Mouse (Mus musculus): ENCODE results near the gene Krt10. TPM values are rescaled to one million over a fixed set of nuclear protein-coding genes. Genes with fewer than 3 reads are reported as not detected.
A peak's percentile ranks its signal among the peaks of the same experiment; 100 is the strongest.

Krt10 gene
- total RNA-seq, 2 experiments from 2014 or later = 3.4 to 3.7 TPM

DNA sequence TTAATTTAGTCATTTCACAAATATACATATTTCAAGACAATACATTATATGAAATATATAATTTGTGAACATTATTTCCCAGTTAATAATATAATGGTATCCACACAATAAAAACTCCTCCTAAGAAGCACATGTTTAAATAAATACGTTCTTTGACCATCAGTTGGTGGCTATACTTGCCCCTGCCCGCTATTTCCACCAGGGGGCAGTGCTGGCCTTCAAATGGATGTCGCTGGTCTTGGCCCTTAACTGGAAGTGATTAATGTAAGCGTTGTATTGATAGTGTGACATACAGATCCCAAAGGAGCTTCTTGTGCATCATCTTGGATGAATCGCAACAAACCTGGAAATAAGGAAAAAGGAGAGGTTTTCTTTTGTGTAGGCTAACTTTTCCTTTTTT lies 9.6 kb downstream of the Krt10 start:
- DNase-seq = peak; percentile 71 to 78
- intact Hi-C loops (cut with DNase I) = loop anchor here (1.0 to 2.0 kb wide), 2 partner anchors 195 to 903 kb away; no protein-coding TSS in a partner anchor

DNA sequence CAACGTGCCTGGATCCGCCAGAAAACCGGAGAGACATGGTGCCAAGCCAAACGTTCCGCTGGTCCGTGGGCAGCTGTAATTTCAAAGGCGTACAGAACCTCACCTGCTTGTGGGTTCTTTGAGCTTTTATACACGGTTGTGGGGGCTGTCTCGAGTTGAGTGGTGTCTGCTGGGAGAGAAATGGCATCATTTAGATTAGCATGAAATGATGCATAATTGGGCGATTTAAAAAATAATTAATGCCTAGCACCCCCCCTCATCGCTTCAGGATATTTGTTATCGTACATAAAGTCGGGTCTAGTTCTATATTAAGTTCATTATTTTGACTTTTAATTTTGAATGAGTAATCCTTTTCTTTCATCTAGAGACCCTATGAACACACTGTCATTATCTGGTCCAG lies 14.4 kb downstream of the Krt10 start, which contains the start of gene Krt28:
Gene Krt28 (minus strand): TSS at position 101 of the 400 bp plus-strand sequence.
- intact Hi-C loops (cut with DNase I) = no loop called here

DNA sequence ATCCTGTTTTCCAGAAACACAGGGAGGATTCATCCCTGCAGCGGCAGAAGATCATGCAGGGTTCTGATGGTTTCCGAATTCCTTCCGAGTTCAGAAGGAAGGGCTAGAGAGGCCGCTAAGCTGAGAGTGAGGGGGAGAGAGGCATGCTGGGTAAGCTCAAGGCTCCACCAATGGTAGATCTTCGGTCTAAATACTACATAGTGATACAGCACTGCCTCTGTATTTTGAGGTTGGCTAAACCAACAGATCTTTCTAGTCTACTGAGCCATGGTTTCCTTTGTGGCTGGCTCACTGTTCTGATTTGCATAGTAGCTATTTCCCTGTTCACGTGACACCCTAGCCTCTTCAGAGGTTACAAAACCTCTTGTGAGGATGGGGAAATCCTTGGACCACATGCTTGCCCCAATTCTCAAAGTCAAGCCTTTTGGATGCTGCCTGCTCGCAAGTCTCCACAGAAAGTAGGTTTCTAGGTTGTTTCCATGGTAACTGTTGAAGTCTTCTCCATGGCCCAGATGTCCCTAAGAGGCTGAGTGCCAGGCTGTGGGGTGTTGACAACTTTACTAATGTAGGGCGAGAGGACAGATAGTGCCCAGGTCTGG lies 19.2 kb downstream of the Krt10 start:
- no peak for DNase-seq
- intact Hi-C loops (cut with DNase I) = no loop called here

More for the DNA sequence above, 14.4 kb downstream of the Krt10 start, which contains the start of gene Krt28:
- DNase-seq = no peak

DNA sequence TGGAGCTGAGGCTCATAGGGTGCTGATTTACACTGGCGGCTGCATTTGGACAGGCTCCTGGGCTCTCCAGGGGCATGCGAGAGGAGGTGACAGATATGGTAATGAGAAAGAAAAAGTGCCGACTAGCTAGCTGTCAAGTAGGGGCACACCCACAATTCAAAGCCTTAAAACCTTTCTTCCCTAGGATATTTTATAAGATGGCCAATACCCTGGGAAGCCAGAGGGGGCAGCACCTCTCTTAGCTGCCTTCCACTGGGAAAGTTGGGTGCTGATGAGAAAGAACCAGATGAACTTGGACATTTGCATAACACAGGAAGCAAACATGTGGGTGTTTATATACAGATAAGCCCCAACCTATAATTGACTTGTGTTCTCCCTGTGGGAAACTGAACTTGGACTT lies 19.9 kb downstream of the Krt10 start:
- DNase-seq = no peak
- intact Hi-C loops (cut with DNase I) = no loop called here

DNA sequence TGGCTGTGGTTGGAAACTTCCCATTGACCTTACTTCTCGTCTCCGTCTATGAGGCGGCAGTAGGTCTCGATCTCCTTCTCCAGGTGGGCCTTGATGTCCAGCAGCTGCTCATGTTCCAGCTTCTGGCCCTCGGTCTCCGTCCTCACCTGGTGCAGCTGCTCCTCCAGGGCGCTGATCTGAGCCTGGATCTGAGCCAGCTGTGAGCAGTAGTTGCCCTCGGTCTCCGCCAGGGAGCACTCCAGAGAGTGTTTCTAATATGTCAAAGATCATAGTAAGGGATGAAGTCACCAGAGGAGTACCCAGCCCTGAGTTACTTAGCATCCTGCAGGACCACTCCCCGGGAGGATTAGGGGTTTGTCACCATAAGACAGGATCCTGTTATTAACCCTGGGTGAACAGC lies 22.4 kb downstream of the Krt10 start:
- no peak for DNase-seq
- intact Hi-C loops (cut with DNase I) = no loop called here

DNA sequence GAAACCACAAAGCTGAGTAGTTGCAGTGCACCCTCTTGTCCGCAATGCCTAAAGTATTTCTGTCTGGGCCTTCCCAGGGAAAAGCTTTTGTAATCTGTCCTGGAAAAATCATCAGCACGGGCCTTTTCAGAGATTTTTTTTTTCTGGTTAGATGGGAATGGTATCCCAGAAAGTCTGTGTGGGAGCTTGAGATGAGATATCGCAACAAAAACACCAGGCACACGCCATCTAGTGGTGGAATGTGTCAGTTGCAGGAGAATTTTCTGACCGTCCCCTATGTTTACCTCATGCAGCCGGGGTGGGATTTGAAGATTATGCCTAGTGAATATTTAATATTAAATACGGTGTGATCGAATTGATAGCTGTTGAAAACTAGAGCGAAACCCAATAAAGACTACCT lies 24.8 kb downstream of the Krt10 start:
- intact Hi-C loops (cut with DNase I) = loop anchor here (2.0 kb wide), 1 partner anchor 54 kb away; no protein-coding TSS in a partner anchor
- no peak for DNase-seq

DNA sequence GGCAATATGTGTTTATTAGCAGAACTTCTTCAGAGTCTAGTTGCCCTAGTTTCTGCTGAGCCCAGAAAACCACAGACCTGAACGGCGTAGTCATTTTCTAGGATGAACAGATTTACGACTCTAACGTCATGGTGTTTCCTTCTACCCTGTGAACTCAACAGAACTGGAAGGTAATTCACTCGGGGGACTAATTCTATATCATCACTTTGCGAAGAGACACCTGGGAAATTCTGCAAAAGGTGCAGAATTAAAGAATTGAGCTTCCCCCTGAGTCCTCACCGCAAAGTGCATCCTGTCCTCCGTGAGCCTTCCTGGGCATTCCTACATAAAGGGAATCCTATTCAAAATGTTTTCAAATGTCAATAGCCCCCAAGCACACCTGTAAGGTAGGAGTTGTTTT lies 27.7 kb downstream of the Krt10 start:
- intact Hi-C loops (cut with DNase I) = no loop called here
- no peak for DNase-seq

DNA sequence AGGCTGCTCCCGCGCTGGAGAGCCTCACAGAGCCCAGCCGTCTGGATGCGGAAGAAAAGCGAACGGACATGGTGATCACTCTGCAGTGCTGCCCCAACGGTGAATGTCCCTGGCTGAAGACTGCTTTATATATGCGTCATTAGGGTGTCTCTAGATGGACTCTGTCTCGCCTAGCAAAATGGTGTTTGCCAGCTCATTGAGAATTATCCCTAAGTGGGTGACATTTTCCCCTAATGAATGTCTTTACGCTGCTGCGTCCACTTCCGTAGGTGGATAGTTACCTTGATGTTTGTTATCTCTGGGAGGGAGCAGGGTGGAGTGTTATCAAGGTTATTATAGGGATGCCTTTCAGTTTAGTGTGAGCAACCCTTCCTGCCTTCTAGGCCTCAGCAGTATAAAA lies 38.2 kb downstream of the Krt10 start, which contains the start of gene Krt27:
Gene Krt27 (minus strand): TSS at position 101 of the 400 bp plus-strand sequence.
- DNase-seq = no peak
- intact Hi-C loops (cut with DNase I) = no loop called here

DNA sequence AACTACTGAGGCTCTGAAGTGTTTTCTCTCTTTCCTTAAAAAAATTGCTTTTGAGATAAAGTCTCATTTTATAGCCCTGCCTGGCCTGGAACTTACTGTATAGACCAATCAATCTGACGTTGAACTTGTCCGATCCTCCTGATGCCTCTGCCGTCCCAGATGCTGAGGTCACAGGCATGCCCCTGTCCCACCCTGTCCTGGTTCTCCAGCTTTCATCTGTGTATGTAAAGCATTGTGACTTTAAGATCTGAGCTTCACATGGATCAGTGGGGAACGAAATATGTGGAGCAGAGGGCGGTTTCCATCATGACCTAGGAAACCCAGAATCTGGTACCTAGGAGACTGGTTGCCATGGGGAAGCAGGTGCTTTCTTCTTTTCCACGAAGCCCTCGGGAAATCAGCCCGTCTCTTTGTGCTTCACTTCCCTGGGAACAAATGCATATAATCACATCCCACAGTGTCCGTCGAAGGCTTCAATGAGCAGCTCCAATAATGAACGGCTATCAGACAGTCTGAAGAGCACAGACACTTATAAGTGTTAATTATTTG lies 49.8 kb downstream of the Krt10 start:
- intact Hi-C loops (cut with DNase I) = no loop called here
- no peak for DNase-seq

DNA sequence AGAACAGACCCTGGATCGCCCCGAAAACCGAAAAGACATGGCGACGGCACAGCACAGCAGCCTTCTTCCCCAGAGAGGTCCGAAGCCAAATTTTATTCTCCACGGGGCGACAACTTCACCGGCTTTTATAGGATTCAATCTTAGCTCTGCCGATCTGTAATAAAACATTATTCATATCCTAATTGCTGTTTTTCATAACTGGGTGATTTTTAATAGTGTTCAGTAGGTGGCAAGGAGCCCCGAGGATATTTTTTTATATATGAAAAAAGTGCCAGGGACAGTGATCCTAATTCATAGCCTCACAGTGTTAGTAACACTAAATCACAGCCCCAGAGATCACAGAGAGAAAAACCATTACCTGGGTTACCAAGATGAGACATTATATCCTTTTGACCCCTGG lies 51.3 kb downstream of the Krt10 start, which contains the start of gene Krt26:
Gene Krt26 (minus strand): TSS at position 101 of the 400 bp plus-strand sequence.
- DNase-seq = no peak
- intact Hi-C loops (cut with DNase I) = no loop called here

Other genes starting within 250 kb of the Krt10 start
- gene Ccr7, start 234.3 kb downstream of the Krt10 start, total RNA-seq (2021) = under 1 TPM; 0.38 to 0.58 TPM
- gene Smarce1, start 158.3 kb downstream of the Krt10 start, total RNA-seq (2021) = 10 to 100 TPM; 42.9 to 47.8 TPM
- 10 to 100 TPM; 25.6 to 33.4 TPM for gene Krt222, start 145.3 kb downstream of the Krt10 start, total RNA-seq (2021)
- gene Krt24, start 104.1 kb downstream of the Krt10 start, total RNA-seq (2021) = not detected
- gene Krt25, start 66.4 kb downstream of the Krt10 start, total RNA-seq (2021) = not detected
- gene Krt26, start 51.4 kb downstream of the Krt10 start, total RNA-seq (2021) = not detected
- gene Krt27, start 38.3 kb downstream of the Krt10 start, total RNA-seq (2021) = not detected
- gene Krt28, start 14.5 kb downstream of the Krt10 start, total RNA-seq (2021) = not detected
- not detected for gene Krt12, start 32.9 kb upstream of the Krt10 start, total RNA-seq (2021)
- not detected for gene Krt20, start 48.8 kb upstream of the Krt10 start, total RNA-seq (2021)
- not detected for gene Krt23, start 103.8 kb upstream of the Krt10 start, total RNA-seq (2021)
- gene Krt39, start 132.0 kb upstream of the Krt10 start, total RNA-seq (2021) = not detected
- gene Krt40, start 153.8 kb upstream of the Krt10 start, total RNA-seq (2021) = not detected
- not detected for gene Krtap3-3, start 161.5 kb upstream of the Krt10 start, total RNA-seq (2021)
- not detected for gene Krtap3-2, start 167.5 kb upstream of the Krt10 start, total RNA-seq (2021)
- not detected for gene Gm11939, start 170.1 kb upstream of the Krt10 start, total RNA-seq (2021)
- gene Krtap3-1, start 177.3 kb upstream of the Krt10 start, total RNA-seq (2021) = not detected
- gene Krtap1-5, start 191.7 kb upstream of the Krt10 start, total RNA-seq (2021) = not detected
- not detected for gene Krtap1-4, start 194.3 kb upstream of the Krt10 start, total RNA-seq (2021)
- gene Krtap1-3, start 202.0 kb upstream of the Krt10 start, total RNA-seq (2021) = not detected
- gene Krtap9-3, start 208.7 kb upstream of the Krt10 start, total RNA-seq (2021) = not detected
- gene Gm11938, start 213.9 kb upstream of the Krt10 start, total RNA-seq (2021) = not detected
- not detected for gene Gm11937, start 220.8 kb upstream of the Krt10 start, total RNA-seq (2021)
- not detected for gene Krtap2-4, start 225.5 kb upstream of the Krt10 start, total RNA-seq (2021)
- gene Gm11562, start 231.1 kb upstream of the Krt10 start, total RNA-seq (2021) = not detected
- not detected for gene Krtap4-1, start 238.9 kb upstream of the Krt10 start, total RNA-seq (2021)
- not detected for gene Krtap4-2, start 245.7 kb upstream of the Krt10 start, total RNA-seq (2021)

Measured in heart, postnatal 36 days (tissue).